Mouse (Mus musculus) hindbrain, embryonic 15.5 days (tissue): ENCODE results near the gene Coa3. TPM values are rescaled to one million over a fixed set of nuclear protein-coding genes. Genes with fewer than 3 reads are reported as not detected.

Experiments used
- ATAC-seq: fragments of 200-750 bp; cut with Nextera tagmentation; 2 replicates; pipeline ENCODE4 v1.8.0; 2017; ENCODE audit warnings: low read depth, moderate number of reproducible peaks, moderate TSS enrichment; ENCODE audit not compliant: low FRiP score
- H3K27ac ChIP-seq: fragments of 300-500 bp; sonication (generic); replicated peaks from 2 replicates; pipeline ENCODE4 v1.5.1; 2015; ENCODE audit warnings: mild to moderate bottlenecking, inconsistent platforms
- H3K27me3 ChIP-seq: fragments of 300-500 bp; sonication (generic); 2 replicates; pipeline ENCODE4 v1.6.1; 2015; ENCODE audit warnings: control low read depth, inconsistent platforms
- H3K36me3 ChIP-seq: fragments of 300-500 bp; sonication (generic); 2 replicates; pipeline ENCODE4 v1.6.1; 2015; ENCODE audit warnings: control low read depth, inconsistent platforms
- H3K4me1 ChIP-seq: fragments of 300-500 bp; sonication (generic); replicated peaks from 2 replicates; pipeline ENCODE4 v1.6.1; 2015; ENCODE audit warnings: control low read depth, inconsistent platforms
- H3K4me2 ChIP-seq: fragments of 300-500 bp; sonication (generic); 2 replicates; pipeline ENCODE4 v1.6.1; 2015; ENCODE audit warnings: moderate library complexity, mild to moderate bottlenecking, inconsistent platforms
- H3K4me3 ChIP-seq: fragments of 300-500 bp; sonication (generic); 2 replicates; pipeline ENCODE4 v1.5.1; 2015; ENCODE audit warnings: mild to moderate bottlenecking, inconsistent platforms
- H3K9ac ChIP-seq: fragments of 300-500 bp; sonication (generic); 2 replicates; pipeline ENCODE4 v1.6.1; 2015; ENCODE audit warnings: inconsistent platforms
- H3K9me3 ChIP-seq: fragments of 300-500 bp; sonication (generic); 2 replicates; pipeline ENCODE4 v1.6.1; 2016; ENCODE audit warnings: control low read depth, inconsistent platforms
- WGBS: fragments of 180-500 bp; shearing (Covaris S2); methylation state at CpG from one replicate; pipeline ENCODE4 v1.1.7; 2015; 5-methylcytosine and 5-hydroxymethylcytosine counted together
- polyA plus RNA-seq: library from polyadenylated mRNA; unstranded; fragments of >200 nt; fragmentation: Nextera tagmentation; extraction: Ambion mirVana; gene quantifications from 2 replicates; pipeline ENCODE4 v1.2.1, GENCODE M21; 2015

Coa3 gene
- polyA plus RNA-seq, 1 experiment from 2014 or later, result 225 TPM

DNA sequence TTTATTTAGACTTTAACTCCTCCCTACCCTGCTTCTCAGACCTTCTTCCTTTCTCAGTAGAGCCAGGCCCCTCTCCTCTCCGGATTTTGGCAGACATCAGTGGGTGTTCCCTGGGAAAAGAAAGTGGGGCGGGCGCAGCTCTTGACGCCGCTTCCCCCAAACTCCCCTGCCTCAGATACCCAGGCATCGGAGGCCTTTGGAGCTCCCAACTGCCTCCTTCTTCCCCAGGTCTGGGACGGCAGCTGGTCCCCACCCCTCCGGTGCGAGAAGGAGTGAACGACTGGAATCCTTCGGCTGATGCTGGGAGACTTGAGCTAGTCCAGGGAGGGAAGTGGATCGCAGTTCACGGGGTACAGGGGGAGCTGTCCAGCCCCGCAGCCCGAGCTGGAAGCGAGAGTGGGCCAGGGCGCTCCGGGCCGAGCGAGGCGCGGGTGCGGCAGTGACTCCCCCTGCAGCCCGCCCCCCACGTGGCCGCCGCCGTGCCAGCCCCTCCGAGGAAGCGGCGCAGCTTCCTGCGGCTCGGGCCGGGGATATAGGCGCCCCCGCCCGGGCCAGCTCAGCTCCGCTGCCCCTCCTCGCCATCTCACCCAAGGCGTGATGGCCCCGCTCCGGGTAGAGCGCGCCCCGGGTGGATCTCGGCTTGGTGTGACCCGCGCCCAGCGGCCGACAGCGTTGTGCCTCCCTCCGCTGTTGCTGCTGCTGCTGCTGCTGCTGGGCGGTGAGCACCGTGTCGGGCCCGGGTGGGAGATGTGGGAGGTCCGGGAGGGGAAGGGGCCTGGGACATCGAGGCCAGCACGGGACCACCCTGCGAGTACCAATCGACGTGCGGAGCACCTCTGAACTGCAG, 32.8 kb downstream of the Coa3 start, which contains the start of gene Ramp2:
TSS of gene Ramp2 (plus strand) at position 174 of the 847 bp plus-strand sequence.
- Histone ChIP-seq H3K4me3 (peak within 1 kb of the TSS; percentile 67), H3K9me3 (no peaks in the 10 kb centered on the region), H3K4me1 (peaks cover 16% of the 10 kb centered on the region), H3K9ac (peak within 1 kb of the TSS; percentile 82), H3K27me3 (peaks cover 34% of the 10 kb centered on the region), H3K27ac (peak within 1 kb of the TSS; percentile 73), H3K36me3 (no peaks in the 10 kb centered on the region), H3K4me2 (peak within 1 kb of the TSS; percentile 99)
- ATAC-seq, result peak; percentile 81
- under 1% methylated on average over 42 of the region's 63 CpGs for WGBS

DNA sequence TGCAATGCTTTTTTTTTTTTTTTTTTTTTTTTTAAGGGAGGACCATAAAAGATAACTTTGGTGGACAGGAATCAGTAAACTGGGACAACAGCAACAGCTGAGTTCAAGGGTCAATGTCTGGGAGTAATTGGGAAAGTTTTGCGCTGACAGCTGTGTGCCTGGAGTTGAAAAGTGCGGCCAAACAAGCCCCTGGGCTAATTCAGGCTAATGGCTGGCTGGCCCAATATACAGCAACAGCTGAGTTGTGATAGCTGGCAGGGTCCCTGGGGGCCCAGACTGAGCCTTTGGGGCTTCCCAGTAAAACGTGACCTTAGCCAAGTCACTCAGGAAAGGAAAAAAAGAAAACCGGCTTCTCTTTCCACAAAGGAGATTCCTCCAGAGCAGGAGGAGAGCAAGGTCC, 33.8 kb downstream of the Coa3 start:
- Histone ChIP-seq H3K4me2 (peak overlapping the region; percentile 99; the same call in 1 of the 2 replicates), H3K4me1 (peaks cover 16% of the 10 kb centered on the region), H3K4me3 (no peak overlapping the region)

DNA sequence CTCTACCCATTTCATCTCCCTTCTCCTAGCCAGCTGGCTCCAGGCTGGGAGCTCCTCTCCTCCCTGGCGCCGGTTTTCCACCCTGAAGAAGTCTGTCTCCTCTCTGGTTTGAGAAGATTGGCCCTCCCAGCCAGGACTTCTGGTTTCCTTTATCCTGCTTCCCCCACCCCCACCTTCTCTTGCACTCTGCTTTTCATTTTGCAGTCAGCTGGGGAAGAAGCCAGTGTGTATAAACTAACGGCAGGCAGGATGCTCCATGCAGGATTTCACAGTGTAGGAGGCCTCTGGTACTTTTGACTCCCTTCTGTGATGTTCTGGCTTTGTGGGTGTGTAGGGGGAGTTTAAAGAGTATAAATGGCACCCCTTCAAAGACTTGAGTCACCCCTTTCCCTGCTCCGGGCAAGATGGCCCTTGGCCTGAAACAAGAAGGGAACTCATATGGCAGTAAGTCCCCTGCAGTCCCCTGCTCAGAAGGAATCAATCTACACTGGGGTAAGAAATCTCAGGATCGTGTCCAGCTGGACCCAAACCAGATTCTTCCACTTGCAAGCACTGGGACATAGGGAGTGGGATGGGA, 40.8 kb downstream of the Coa3 start:
- Histone ChIP-seq H3K27me3 (no peaks in the 10 kb centered on the region), H3K4me2 (no peak overlapping the region), H3K9ac (no peak overlapping the region), H3K4me3 (no peak overlapping the region), H3K4me1 (no peaks in the 10 kb centered on the region), H3K27ac (0 out of 2 replicates have a peak overlapping the region, but pooled peaks have one; percentile 15), H3K9me3 (no peaks in the 10 kb centered on the region), H3K36me3 (no peaks in the 10 kb centered on the region)
- ATAC-seq, result no peak
- WGBS, result 63% methylated on average over 5 of the region's 5 CpGs

More for the DNA sequence above, 33.8 kb downstream of the Coa3 start:
- Histone ChIP-seq H3K27me3 (peaks cover 34% of the 10 kb centered on the region), H3K36me3 (no peaks in the 10 kb centered on the region), H3K27ac (no peak overlapping the region), H3K9ac (no peak overlapping the region), H3K9me3 (no peaks in the 10 kb centered on the region)
- 41% methylated on average over 4 of the region's 4 CpGs for WGBS
- ATAC-seq, result no peak

DNA sequence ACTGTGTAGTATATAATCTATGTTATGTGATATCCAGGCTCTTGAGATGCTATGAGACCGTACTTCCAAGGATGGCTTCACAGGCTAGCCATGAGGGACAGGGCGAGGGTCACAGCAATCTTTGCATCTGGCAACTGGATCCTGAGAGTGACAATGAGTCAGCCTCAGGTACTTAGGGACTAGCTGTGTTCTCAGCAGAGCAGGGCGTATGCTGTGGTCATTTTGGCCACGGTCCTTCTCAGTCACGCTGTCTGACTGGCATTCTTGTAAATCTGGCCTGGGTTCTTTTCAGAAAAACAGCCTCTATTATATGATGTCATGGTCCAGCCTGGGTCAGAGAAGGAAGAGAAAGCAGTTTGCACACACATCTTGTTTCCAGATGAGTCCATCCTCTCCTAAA, 42.1 kb downstream of the Coa3 start:
- no peak overlapping the region for H3K4me2 ChIP-seq
- no peaks in the 10 kb centered on the region for H3K4me1 ChIP-seq
- ATAC-seq, result no peak
- no peaks in the 10 kb centered on the region for H3K9me3 ChIP-seq
- no peak overlapping the region for H3K4me3 ChIP-seq
- H3K36me3 ChIP-seq, result no peaks in the 10 kb centered on the region
- 94% methylated on average over 5 of the region's 5 CpGs for WGBS
- H3K27ac ChIP-seq, result no peak overlapping the region
- H3K9ac ChIP-seq, result no peak overlapping the region
- H3K27me3 ChIP-seq, result no peaks in the 10 kb centered on the region

DNA sequence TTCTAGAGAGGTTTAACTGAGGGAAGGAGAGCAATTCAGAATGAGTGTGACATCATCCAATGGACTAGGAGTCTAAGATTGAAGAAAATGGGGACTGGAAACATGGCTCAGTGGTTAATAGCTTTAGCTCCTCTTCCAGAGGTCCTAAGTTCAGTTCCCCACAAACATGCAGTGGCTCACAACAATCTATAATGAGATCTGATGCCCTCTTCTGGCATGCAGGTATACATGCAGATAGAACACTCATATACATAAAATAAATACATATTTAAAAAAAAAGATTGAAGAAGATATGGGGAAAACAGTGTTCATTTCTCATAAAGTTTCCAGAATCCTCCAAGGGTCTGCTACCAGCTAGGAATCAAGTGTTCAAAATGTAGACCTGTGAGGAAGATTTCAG, 43.5 kb downstream of the Coa3 start:
- Histone ChIP-seq H3K27me3 (no peaks in the 10 kb centered on the region), H3K27ac (no peak overlapping the region), H3K9me3 (no peaks in the 10 kb centered on the region), H3K4me3 (no peak overlapping the region), H3K4me1 (peaks cover 13% of the 10 kb centered on the region), H3K4me2 (no peak overlapping the region), H3K36me3 (no peaks in the 10 kb centered on the region), H3K9ac (no peak overlapping the region)
- no peak for ATAC-seq

DNA sequence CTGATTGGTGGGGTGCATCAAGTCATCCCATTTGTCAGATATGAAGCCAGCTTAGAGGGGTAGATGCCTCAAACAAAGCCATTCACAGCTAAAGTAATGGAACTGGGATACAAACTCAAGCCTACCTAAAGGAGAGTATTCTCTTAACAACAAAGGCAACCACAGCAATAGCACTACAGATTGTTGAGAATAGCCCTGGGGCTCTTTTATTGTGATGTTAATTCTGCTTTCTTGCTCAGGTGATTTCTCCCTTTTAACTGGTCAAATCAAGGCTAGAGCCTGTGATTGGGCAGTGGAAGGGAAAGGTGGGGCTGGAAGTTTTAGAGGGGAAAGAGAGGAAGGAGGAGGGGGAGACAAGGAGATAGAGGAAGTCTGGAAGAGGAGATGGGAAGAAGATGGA, 44.8 kb downstream of the Coa3 start:
- no peak overlapping the region for H3K27ac ChIP-seq
- ATAC-seq, result no peak
- H3K9me3 ChIP-seq, result no peaks in the 10 kb centered on the region
- H3K4me2 ChIP-seq, result no peak overlapping the region
- no peaks in the 10 kb centered on the region for H3K27me3 ChIP-seq
- peaks cover 16% of the 10 kb centered on the region for H3K4me1 ChIP-seq
- H3K9ac ChIP-seq, result no peak overlapping the region
- H3K36me3 ChIP-seq, result no peaks in the 10 kb centered on the region
- H3K4me3 ChIP-seq, result no peak overlapping the region

DNA sequence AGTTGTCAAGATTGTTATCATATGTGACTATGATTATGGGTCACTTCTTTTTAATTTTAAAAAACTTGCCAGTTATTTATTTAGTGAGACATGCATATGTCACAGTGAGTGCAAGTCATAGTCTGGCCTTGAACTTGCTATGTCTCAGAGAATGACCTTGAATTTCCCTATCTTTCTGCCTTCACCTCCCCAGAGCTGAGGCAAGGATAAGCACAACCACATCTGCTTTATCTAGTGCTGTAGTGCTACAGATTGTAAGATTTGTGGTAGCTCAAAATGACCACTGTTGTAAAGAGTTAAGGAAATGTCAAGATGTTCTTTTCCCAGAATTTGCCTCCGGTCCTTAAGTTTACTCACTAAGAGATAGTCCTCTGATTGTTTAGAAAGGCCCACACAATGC, 45.7 kb downstream of the Coa3 start:
- H3K36me3 ChIP-seq, result no peaks in the 10 kb centered on the region
- H3K4me3 ChIP-seq, result no peak overlapping the region
- no peak overlapping the region for H3K27ac ChIP-seq
- no peak for ATAC-seq
- H3K27me3 ChIP-seq, result no peaks in the 10 kb centered on the region
- WGBS, result 77% methylated on average over 1 of the region's 1 CpGs
- no peak overlapping the region for H3K9ac ChIP-seq
- H3K4me1 ChIP-seq, result peaks cover 16% of the 10 kb centered on the region
- H3K4me2 ChIP-seq, result no peak overlapping the region
- H3K9me3 ChIP-seq, result no peaks in the 10 kb centered on the region

DNA sequence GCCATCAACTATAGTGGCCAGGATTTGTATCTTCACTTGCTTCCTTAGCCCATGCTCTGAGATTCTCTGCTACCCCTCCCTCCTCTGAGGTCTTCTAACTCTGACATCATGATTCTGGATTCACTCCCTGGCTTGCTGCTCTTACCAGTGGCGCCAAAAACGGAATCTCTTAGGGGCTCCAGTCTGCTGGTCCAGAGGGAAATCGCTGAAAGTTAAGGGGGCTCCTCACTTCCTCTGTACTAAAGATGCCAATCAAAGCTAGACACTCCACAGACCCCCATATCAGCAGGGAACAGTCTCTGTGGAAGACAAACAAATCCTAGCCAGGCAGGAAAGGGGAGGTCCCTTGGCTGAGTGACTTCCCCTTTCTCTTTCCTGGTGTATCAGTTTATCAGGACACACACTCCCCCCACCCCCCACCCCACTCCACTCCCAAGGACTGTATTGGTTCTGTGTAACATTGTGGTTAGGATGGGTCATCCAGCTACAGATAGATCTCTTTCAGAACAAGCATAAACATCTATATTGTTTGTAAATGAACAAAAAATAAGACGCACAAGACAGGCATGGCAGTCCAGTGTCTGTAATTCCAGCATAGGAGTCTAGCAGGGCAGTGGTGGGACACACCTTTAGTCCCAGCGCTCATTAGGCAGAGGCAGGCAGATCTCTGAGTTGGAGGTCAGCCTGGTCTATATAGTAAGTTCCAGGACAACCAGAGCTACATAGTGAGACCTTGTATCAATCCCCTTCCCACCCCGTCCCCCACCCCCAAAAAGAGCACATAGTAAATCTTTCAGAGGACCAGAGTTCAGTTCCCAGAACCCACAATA, 46.7 kb downstream of the Coa3 start:
- Histone ChIP-seq H3K4me1 (peaks cover 16% of the 10 kb centered on the region), H3K9me3 (no peaks in the 10 kb centered on the region), H3K4me3 (no peak overlapping the region), H3K27ac (peak overlapping the region; percentile 76), H3K27me3 (no peaks in the 10 kb centered on the region), H3K4me2 (peak overlapping the region; percentile 37; the same call in 1 of the 2 replicates), H3K36me3 (no peaks in the 10 kb centered on the region), H3K9ac (no peak overlapping the region)
- WGBS, result 64% methylated on average over 6 of the region's 6 CpGs
- no peak for ATAC-seq

DNA sequence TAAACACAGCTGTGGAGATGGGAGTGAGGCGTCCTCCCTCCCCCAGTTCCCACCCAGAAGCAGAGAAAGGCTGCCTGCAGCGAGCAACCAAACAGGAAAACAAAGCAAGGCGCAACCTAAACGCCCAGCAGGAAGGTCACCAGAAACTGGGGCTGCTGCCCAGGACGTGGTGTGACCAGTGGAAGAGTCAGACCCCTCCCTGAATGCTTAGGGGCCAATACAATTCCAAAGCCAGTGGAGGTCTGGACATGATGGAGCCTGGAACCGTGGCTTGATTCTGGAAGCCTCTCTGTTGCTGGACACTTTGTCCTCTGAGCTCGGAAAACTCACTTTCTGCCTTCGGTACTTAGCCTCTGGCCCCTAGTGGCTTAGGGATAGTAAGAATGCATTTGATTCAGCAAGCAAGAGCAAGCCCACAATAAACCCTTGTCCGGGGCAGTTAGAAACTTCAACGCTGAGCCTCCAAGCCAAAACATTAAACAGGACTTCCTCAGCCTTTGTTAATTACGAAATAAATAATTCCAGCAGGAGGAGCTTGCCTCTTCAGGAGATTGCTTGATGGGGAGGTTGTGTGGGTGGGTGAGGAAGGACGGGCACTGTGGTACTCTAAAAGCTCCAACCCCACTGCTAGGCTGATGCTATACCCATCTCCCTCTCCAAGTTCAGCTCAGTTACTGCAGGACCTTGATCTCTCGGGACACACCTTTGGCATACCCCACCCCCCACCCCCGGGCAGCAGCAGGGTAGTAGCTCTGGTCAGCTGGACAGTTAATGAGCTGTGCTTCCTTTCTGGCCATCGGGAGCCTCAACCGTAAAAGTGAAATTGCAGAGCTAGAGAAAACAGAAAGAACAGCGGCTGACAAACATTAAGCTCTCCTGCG, 47.7 kb downstream of the Coa3 start:
- WGBS, result 14% methylated on average over 18 of the region's 18 CpGs
- H3K4me1 ChIP-seq, result peaks cover 20% of the 10 kb centered on the region
- no peak for ATAC-seq
- no peak overlapping the region for H3K9ac ChIP-seq
- no peaks in the 10 kb centered on the region for H3K9me3 ChIP-seq
- H3K4me2 ChIP-seq, result peak overlapping the region; percentile 37
- no peak overlapping the region for H3K4me3 ChIP-seq
- peak overlapping the region; percentile 76 for H3K27ac ChIP-seq
- H3K36me3 ChIP-seq, result no peaks in the 10 kb centered on the region
- H3K27me3 ChIP-seq, result no peaks in the 10 kb centered on the region

DNA sequence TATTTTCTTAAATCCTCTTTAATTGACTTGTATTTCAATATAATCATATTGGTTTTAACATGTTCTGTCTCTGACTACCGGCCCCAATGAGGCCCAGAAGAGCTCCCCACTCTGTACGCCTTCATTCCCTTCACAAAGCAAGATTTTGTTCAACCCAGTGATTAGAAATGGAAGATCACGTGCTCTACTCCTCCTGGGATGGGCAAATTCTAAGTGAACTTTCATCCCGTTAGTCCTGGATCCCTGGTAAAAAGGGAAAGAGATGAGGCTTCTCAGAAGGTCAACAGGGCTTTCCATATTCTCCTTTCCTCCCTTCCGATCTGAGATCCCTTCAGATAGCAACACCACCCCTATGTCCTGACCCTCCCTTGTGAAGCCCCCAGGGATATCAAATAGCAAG, 48.4 kb downstream of the Coa3 start:
- H3K9ac ChIP-seq, result no peak overlapping the region
- H3K27me3 ChIP-seq, result no peaks in the 10 kb centered on the region
- peak overlapping the region; percentile 76 for H3K27ac ChIP-seq
- H3K9me3 ChIP-seq, result no peaks in the 10 kb centered on the region
- ATAC-seq, result no peak
- 11% methylated on average over 5 of the region's 5 CpGs for WGBS
- no peak overlapping the region for H3K4me3 ChIP-seq
- H3K4me2 ChIP-seq, result peak overlapping the region; percentile 37; the same call in 1 of the 2 replicates
- no peaks in the 10 kb centered on the region for H3K36me3 ChIP-seq
- H3K4me1 ChIP-seq, result peaks cover 23% of the 10 kb centered on the region

DNA sequence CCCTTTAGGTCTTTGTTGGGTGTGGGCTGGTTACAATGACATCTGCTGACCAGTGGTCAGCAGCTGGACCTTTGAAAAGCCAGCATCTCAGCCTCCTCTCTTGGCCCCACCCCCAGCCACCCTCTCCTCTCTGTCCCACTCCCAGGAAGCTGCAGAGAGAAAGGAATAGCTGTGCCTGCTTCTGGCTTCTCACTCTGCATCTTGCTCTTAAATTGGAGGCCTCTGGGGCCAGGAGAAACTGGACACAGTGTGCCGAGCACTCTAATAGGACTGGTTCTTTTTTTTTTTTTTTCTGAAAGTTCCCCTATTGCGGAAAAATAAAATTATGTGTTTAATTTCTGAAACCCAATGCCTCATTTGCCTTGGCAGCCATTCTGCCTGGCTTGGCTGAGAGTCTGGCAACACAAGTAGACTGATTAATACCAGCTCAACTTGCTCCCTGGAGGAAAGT, 48.8 kb downstream of the Coa3 start:
- peak overlapping the region; percentile 76 for H3K27ac ChIP-seq
- peaks cover 28% of the 10 kb centered on the region for H3K4me1 ChIP-seq
- H3K9me3 ChIP-seq, result no peaks in the 10 kb centered on the region
- WGBS, result 24% methylated on average over 2 of the region's 2 CpGs
- no peak for ATAC-seq
- H3K4me2 ChIP-seq, result no peak overlapping the region
- no peak overlapping the region for H3K9ac ChIP-seq
- H3K36me3 ChIP-seq, result no peaks in the 10 kb centered on the region
- no peak overlapping the region for H3K4me3 ChIP-seq
- no peaks in the 10 kb centered on the region for H3K27me3 ChIP-seq
